Mouse (Mus musculus) lung, postnatal 0 days (tissue): ENCODE results near the gene Trh.

Experiments used
- CTCF ChIP-seq: IDR thresholded peaks from 2 replicates; pipeline ENCODE4 v1.5.1; 2016; ENCODE audit warnings: antibody characterized with exemption, mild to moderate bottlenecking
- EP300 ChIP-seq: IDR thresholded peaks from 2 replicates; pipeline ENCODE4 v1.6.1; 2016; ENCODE audit warnings: antibody characterized with exemption, mild to moderate bottlenecking, control low read depth

GRCm38 (mm10) chr6:92277179-92277578 lies 32.7 kb upstream of the Trh start:
- TF ChIP-seq CTCF (no peak), EP300 (no peak)
